Mouse (Mus musculus) c-Kit-negative CD71-positive TER-119-positive erythroid progenitor cells, embryonic 14.5 days (primary cell): ENCODE results near the gene Icam4.
"Not testable (repeated sequence)": the region's sequence is repeated elsewhere in the genome, so short reads cannot be mapped to it uniquely, and the experiment has no call there.

Experiments used
- DNase-seq: peaks from one replicate; pipeline ENCODE4 v3.0.0-alpha.2; 2013; ENCODE audit warnings: low read depth, low spot score

The Icam4 gene

DNA sequence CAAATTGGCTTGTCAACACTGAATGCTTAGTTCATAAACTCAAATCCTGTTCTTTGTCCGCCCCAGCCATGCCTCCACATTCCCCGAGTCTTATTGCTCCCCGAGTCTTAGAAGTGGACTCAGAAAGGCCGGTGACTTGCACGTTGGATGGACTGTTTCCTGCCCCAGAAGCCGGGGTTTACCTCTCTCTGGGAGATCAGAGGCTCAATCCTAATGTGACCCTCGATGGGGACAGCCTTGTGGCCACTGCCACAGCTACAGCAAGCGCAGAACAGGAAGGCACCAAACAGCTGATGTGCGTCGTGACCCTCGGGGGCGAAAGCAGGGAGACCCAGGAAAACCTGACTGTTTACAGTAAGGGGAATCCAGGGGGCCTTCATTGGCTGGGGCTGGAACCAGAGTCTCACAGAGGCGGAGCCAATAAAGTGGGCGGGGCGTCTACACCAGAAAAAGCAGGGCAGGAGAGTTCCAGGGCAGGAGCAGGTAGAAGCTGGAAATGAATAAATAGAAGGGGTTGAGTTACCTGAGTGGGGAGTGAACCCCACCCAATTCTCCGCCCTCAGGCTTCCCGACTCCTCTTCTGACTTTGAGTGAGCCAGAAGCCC, 5.4 kb downstream of the Icam4 start:
- peak; percentile 27 for DNase-seq

DNA sequence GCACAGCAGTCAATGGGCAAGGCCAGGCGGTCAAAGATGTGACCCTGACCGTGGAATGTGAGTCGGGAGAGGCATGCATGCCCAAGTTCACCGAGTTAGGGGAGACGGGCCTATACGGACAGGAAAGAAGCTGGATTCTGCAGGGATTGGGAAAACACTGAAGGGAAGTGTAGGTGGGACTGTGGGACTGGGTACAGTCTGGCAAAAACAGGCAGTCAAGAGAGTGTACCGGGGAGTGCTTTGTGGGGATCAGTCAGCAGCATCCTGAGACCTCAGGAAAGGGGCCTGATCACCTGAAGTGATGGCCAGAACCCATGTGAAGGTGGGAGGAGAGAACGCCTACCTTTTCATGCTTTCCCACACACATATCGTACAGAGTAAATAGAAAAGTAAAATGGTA, 6.4 kb downstream of the Icam4 start:
- no peak for DNase-seq

DNA sequence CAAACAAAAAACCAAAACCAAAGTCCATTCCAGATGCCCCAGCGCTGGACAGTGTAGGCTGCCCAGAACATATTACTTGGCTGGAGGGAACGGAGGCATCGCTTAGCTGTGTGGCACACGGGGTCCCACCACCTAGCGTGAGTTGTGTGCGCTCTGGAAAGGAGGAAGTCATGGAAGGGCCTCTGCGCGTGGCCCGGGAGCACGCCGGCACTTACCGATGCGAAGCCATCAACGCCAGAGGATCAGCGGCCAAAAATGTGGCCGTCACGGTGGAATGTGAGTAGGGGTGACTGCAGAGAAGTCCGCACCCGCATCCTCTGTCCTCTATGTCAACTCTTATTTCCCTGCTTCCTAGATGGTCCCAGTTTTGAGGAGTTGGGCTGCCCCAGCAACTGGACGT, 7.0 kb downstream of the Icam4 start:
- DNase-seq, result no peak

DNA sequence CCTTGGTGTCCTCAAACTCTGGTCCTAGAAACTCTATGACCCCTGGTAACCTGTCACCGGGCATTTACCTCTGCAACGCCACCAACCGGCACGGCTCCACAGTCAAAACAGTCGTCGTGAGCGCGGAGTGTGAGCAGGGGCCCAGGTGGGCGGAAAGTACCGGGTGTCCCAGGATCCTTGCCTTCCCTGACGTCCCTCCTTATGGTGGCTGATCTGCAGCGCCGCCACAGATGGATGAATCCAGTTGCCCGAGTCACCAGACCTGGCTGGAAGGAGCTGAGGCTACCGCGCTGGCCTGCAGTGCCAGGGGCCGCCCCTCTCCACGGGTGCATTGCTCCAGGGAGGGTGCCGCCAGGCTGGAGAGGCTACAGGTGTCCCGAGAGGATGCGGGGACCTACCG, 7.5 kb downstream of the Icam4 start:
- DNase-seq, result no peak

DNA sequence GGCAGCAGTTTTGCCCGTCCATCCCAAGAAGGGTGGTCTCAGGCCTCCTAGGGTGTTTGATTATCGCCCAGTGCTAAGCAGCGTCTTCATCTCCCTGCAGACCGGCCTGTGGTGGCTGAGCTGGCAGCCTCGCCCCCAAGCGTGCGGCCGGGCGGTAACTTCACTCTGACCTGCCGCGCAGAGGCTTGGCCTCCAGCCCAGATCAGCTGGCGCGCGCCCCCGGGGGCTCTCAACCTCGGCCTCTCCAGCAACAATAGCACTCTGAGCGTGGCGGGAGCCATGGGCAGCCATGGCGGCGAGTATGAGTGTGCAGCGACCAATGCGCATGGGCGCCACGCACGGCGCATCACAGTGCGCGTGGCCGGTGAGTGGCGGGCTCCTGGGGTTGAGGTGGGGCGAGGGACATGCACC, 8.3 kb downstream of the Icam4 start:
- no peak for DNase-seq

DNA sequence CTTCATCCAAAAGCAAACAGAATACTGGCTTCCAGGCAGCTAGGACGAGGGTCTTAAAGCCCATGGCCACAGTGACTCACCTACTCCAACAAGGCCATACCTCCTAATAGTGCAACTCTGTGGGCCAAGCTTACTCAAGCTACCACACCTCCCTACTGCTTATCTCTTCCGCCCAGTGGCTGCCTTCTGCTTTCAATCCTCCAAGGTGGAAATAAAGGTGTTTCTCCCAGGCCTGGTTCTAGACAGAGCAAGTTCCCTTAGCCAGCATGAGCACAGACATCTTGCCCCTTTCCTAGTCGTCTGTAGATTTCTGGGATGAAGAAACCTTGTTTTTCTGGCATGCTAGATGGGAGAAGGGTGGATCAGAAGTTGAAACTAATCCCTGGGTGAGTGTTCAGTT, 10.6 kb downstream of the Icam4 start:
- peak; percentile 32 for DNase-seq

DNA sequence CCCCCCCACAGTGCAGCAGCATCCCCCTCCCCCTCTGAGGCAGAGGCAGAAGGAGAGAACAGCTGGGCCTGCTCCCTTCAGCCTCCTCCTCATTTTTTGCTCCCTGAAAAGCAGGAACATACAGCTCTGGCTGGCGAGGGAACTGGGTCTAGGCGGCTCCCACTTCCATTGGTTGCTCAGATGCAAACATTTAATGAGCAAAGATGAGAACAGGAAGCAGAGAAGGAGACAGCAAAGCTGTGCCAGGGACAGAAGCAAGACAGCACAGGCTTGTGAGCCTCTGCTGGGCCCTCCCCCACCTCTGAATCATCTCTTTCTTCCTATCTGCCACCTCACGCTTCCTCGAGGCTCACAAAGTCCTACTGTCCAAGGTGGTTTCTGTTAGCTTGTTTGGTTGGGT, 12.1 kb downstream of the Icam4 start:
- DNase-seq, result no peak

DNA sequence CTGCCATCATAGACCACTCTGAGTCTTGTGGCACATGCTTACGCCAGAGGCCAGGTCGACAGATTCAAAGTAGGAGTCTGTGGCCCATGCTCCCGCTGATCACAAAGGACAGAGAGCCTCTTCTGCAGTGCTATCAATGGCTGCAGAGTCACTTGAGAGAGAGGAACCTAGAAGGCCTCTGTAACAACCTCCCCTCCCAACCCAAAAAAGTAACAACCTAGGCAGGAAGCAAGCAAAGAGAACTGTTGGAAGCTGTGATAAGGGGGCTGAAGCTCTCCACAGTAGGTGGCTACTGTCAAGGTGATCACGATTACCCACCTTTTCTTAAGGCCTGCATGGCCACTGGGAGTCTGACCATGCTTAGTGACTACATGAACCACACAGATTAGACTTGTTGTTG, 14.4 kb downstream of the Icam4 start:
- no peak for DNase-seq

DNA sequence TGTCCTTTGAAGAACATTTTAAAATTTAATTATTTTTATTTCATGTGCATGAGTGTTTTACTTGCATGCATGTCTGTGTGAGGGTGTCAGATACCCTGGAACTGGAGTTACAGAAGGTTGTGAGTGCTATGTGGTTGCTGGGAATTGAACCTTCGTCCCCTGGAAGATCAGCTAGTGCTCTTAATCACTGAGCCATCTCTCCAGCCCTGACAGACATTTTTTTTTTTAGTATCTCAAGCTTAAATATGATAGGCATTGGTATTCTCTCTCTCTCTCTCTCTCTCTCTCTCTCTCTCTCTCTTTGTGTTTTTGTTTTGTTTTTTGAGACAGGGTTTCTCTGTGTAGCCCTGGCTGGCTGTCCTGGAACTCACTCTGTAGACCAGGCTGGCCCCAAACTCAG, 15.6 kb downstream of the Icam4 start:
- not testable (repeated sequence) for DNase-seq

DNA sequence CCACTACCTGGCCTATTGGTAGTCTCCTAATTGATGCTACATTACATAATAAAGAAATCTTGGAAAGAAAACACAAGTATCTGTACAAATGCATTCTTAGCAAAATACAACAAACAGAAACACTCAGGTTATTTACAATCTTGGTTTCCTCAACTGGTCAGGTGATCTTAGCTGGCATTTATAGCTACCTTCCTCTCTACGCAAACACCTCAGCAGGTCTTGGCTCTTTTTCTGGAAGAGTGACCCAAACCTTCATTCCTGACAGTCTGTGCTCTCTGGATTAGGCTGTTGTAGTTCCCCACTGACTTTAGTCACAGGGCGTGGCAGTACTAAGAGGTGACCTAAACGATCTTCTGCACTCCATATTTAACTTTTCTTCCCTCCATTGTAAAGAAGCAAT, 16.1 kb downstream of the Icam4 start:
- DNase-seq, result no peak

DNA sequence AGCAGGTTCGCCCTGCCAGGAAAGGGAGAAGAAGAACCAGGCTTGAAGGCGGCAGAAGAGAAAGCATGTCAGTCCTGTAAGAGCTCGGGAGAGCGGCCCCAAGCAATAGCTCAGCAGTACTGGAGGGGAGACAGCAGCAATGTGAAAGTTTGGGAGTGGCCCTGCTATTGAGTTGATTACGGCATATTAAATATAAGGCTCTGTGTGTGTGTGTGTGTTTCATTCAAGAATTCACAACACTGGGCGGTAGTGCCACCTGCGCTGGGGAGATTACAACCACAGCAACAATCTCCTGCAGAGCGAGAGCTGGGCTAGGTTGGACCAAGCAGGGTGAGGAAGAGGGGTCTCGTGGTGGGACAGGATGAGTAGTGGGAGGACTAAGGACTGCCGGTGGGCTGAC, 22.4 kb downstream of the Icam4 start:
- no peak for DNase-seq

DNA sequence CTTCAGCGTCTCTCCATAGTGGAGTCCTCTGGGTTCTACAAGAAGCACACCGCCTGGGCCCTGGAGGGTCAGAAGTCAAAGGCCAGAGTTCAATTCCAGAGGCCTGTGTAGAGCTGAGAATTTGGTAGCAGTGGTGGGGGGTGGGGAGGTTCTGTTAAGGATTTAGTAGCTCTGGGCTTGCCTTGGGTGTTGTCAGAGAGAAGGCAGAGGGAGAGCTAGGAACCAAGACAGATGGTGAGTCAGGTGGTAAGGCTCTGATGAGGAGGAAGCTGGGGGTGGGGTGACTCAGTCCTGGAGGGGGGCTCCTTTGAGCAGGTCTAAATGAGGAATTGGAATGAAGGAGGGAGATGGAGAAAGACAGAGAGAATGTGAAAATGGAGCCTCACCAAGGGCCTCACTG, 33.8 kb downstream of the Icam4 start:
- DNase-seq, result no peak

DNA sequence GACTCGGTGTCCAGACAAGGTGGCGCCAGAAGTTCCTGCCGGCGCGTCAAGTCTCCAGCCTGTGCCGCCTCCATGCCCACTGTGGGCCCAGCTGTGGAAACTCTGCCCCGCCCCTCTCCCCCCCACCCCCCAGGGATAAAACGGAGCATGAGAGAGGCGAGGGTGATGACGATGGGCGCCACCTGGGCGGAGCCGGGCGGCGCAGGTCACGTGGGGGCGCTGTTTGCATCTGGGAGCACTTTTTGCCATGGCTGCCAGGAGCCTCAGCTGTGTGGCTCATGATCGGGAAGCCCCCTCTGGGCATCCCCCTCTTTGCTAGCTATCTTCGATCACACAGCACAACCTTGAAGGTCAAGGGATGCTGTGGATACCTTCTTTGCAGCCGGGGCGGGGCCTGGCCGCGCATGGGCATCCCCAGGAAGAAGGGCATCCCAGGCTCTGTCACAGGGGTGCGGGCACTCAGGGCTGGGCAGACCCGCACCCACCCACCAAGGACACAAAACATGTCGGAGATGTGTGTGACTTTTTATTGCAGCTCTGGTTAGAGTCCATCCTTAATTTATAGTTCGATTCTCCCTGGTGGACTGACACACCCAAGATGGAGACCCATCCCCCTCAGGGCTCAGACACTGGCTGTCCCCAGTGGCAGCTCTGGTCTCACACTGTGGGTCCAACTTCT, 38.0 kb downstream of the Icam4 start, which contains the start of gene Zglp1:
TSS of gene Zglp1 (minus strand) at position 88 of the 679 bp plus-strand sequence.
- DNase-seq, result no peak

DNA sequence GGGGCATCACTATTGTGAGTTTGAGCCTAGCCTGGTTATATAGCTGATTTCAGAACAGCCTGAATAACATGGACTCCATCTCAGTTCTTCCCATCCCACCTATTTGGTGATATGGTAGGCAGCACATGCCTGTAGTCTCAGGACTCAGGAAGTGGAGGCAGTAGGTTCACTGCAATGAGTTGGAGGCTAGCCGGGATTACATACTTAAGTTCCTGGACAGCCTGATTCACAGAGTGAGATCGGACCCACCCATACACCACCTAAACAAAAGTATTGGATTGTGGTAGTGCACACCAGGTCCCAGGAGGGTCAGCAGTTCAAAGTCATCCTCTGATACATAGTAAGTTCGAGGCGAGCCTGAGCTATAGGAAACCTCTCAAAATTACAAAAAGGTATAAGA, 43.5 kb downstream of the Icam4 start:
- DNase-seq, result no peak

DNA sequence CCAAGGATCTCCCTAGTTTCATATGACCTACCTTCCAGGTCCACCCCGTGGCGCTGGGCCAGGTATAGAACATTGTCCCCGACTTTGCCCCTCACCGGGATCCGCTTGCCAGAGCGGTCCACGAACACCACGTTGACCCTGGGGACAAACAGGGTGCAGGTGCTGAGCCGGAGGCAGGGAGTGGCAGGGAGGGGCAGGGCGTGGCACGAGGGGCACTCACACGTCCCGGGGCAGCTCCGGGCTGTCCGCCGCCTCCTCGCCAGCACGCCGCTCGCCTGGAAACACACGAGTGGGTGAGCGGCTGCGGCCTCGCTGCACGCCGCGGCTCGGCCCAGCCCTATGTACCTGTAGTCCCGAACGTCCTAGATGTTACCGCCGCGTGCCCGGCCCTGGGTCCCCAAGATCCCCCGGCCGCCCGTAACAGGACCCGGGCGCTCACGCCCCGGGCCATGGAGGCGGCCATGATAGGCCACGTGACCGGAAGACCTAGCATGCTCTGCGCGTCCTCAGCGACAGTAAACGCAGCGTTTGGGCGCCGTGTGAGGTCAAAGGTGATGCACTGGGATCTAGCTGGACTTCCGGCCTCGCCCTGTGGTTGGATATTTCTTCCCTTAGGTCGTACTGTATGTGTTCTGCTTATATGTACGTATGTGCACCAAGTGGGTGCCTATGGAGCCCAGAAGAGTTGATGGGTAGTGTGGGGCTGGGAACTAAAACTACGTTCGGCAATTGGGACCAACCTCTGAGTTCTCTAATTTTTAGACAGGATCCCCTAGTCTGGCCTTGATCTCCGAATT, 44.1 kb downstream of the Icam4 start, which contains the start of the genes Gm49373 and Fdx1l:
TSS of gene Gm49373 (minus strand) at position 53 of the 797 bp plus-strand sequence.
TSS of gene Fdx1l (minus strand) at position 571 of the 797 bp plus-strand sequence.
- peak; percentile 68 for DNase-seq

DNA sequence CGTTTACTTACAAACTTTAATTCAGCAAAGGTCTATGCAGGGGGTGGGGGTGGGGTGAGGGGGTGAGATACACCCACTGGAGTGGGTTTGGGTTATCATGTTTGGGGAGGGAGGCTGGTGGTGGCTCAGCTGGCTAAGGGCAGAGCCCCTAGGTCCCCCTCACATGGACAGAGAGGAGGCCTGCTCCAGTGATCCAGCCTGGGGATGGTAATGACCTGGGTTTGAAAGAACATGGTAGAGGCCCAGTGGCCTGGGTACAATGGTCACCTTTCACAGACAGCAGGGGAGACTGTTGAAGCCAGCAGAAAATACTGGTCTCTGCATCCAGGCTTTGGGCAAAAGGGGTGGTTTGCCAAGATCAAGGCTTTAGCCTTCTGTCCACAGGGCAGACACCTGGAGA, 45.0 kb downstream of the Icam4 start:
- DNase-seq, result no peak

DNA sequence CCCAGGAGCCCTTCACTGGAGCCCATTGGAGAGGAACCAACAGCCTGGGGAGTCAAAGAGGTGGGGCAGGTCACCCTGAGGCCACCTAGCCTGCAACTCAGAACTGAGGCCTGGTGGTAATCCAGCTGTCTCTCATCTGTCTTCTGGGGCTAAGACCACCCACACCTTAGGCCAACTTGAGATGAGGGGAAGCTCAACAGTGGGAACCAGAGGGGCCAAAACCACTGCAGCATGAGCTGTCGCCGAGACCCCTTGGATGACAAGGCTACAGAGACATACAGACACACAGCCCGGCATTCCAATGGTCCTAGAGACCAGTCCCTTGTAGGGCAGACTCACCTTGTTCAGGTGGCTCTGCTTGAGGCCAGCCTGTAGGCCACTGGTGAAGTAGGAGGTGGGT, 46.5 kb downstream of the Icam4 start:
- DNase-seq, result no peak
